Mouse (Mus musculus) intestine, postnatal 0 days (tissue): ENCODE data around the gene Hs3st6. TPM values are rescaled to one million over a fixed set of nuclear protein-coding genes. Genes with fewer than 3 reads are reported as not detected.

Experiments
- ATAC-seq: fragments of 200-750 bp; cut with Nextera tagmentation; 2 replicates; pipeline ENCODE4 v1.8.0; 2017; ENCODE audit warnings: mild to moderate bottlenecking, moderate TSS enrichment, moderate library complexity
- H3K27ac ChIP-seq: fragments of 300-500 bp; sonication (generic); 2 replicates; pipeline ENCODE4 v1.5.1; 2014; ENCODE audit warnings: mild to moderate bottlenecking, low read depth, low read length, moderate library complexity
- H3K27me3 ChIP-seq: fragments of 300-500 bp; sonication (generic); replicated peaks from 2 replicates; pipeline ENCODE4 v1.6.1; 2014; ENCODE audit warnings: low read length, mixed read lengths; ENCODE audit not compliant: control insufficient read depth, insufficient read depth
- H3K36me3 ChIP-seq: fragments of 300-500 bp; sonication (generic); 2 replicates; pipeline ENCODE4 v1.6.1; 2014; ENCODE audit warnings: mild to moderate bottlenecking, moderate library complexity; ENCODE audit not compliant: control insufficient read depth, insufficient read depth
- H3K4me1 ChIP-seq: fragments of 300-500 bp; sonication (generic); replicated peaks from 2 replicates; pipeline ENCODE4 v1.6.1; 2014; ENCODE audit warnings: antibody characterized with exemption, low read length, mixed read lengths; ENCODE audit not compliant: control insufficient read depth, insufficient read depth
- H3K4me2 ChIP-seq: fragments of 300-500 bp; sonication (generic); replicated peaks from 2 replicates; pipeline ENCODE4 v1.6.1; 2014; ENCODE audit warnings: low read depth, mild to moderate bottlenecking, moderate library complexity
- H3K4me3 ChIP-seq: fragments of 300-500 bp; sonication (generic); 2 replicates; pipeline ENCODE4 v1.5.1; 2014; ENCODE audit warnings: low read depth, low read length
- H3K9ac ChIP-seq: fragments of 300-500 bp; sonication (generic); 2 replicates; pipeline ENCODE4 v1.6.1; 2014; ENCODE audit warnings: mild to moderate bottlenecking, low read depth, low read length
- H3K9me3 ChIP-seq: fragments of 300-500 bp; sonication (generic); 2 replicates; pipeline ENCODE4 v1.6.1; 2016; ENCODE audit warnings: mixed run types; ENCODE audit not compliant: control insufficient read depth
- CTCF ChIP-seq: sonication (generic); IDR thresholded peaks from 2 replicates; pipeline ENCODE4 v1.5.1; 2016; ENCODE audit warnings: low read depth, mild to moderate bottlenecking, control low read depth, antibody characterized with exemption, moderate library complexity
- WGBS: fragments of 180-500 bp; shearing (Covaris S2); extraction: QIAGEN DNeasy Blood & Tissue Kit; methylation state at CpG from one replicate; pipeline ENCODE4 v1.1.7; 2014; 5-methylcytosine and 5-hydroxymethylcytosine counted together
- polyA plus RNA-seq: library from polyadenylated mRNA; unstranded; fragments of >200 nt; fragmentation: Nextera tagmentation; extraction: Ambion mirVana; gene quantifications from 2 replicates; pipeline ENCODE4 v1.2.1, GENCODE M21; 2015

Gene Hs3st6
- polyA plus RNA-seq, 1 experiment from 2014 or later = 0.47 TPM

DNA sequence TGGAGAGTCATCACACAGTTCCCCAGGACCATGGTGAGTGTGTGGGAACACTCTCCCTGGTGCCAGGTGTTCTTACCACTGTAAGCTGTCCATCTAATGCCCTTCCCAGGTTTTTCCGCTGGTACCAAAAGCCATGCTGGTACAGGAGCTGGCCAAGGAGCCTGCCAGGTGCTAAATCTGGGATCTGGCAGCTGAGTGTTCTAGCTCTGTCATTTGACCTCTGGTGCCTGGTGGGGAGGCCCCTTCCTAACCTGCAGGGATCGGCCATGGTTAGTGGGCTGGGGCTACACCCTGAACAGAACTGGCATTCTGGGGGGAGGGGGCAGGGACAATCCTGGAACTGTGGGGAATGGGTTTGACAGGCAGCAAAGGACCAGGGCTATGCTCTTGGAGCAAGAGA is 25.2 kb upstream of the Hs3st6 start, which contains the start of gene Rpl3l:
Gene Rpl3l (plus strand): TSS at position 203 of the 400 bp plus-strand sequence.
- H3K36me3 ChIP-seq = no peaks in the 10 kb centered on the region
- H3K4me3 ChIP-seq = no peak within 1 kb of the TSS
- no peak within 1 kb of the TSS for H3K27ac ChIP-seq
- WGBS = 67% methylated on average over 2 of the region's 2 CpGs
- ATAC-seq = no peak
- 0 out of 2 replicates have a peak, but pooled peaks cover 3% of the 10 kb centered on the region for H3K4me1 ChIP-seq
- no peaks in the 10 kb centered on the region for H3K9me3 ChIP-seq
- TF ChIP-seq CTCF = no peak
- H3K4me2 ChIP-seq = no peak within 1 kb of the TSS
- peaks cover 3% of the 10 kb centered on the region; the same call in 1 of the 2 replicates for H3K27me3 ChIP-seq
- no peak within 1 kb of the TSS for H3K9ac ChIP-seq

DNA sequence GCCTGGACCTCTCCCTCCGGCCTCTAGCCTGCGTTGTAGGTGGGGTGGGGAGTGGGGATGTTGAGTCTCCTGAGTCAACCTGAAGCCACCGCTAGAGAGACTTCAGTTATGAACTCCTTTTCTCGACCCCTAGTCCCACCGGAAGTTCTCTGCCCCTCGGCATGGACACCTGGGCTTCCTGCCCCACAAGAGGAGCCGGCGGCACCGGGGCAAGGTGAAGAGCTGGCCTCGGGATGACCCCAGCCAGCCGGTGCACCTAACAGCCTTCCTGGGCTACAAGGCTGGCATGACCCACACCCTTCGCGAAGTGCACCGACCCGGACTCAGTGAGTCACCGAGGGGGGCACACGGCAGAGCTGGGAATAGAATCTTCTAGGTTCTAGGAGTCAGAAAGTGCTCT is 24.6 kb upstream of the Hs3st6 start:
- Histone ChIP-seq H3K36me3 (no peaks in the 10 kb centered on the region), H3K4me3 (no peak overlapping the region), H3K27me3 (peaks cover 3% of the 10 kb centered on the region; the same call in 1 of the 2 replicates), H3K9me3 (no peaks in the 10 kb centered on the region), H3K4me1 (0 out of 2 replicates have a peak, but pooled peaks cover under 1% of the 10 kb centered on the region), H3K9ac (no peak overlapping the region), H3K27ac (no peak overlapping the region), H3K4me2 (no peak overlapping the region)
- 65% methylated on average over 17 of the region's 17 CpGs for WGBS
- TF ChIP-seq CTCF = no peak
- no peak for ATAC-seq

DNA sequence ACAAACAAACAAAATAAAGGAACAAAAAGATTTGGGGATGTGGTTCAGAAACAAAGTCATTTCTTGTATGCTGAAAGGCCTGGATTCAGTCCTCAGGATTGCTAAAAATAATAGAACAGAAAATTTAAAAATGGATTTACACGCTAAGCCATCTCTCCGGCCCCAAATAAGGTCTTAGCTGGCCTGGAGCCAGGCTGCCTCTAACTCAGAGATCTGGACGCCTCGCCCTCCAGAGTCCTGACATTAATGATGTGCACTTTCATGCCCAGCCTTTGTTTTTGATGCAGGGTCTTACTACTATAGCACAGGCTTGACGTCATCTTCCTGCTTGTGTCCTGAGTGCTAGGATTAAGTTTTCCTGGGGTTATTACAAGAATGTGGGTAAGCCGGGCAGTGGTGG is 23.7 kb upstream of the Hs3st6 start:
- 69% methylated on average over 6 of the region's 6 CpGs for WGBS
- no peak for TF ChIP-seq CTCF
- H3K27me3 ChIP-seq = peaks cover 3% of the 10 kb centered on the region; the same call in 1 of the 2 replicates
- H3K4me1 ChIP-seq = no peaks in the 10 kb centered on the region
- H3K36me3 ChIP-seq = no peaks in the 10 kb centered on the region
- no peaks in the 10 kb centered on the region for H3K9me3 ChIP-seq
- no peak overlapping the region for H3K27ac ChIP-seq
- ATAC-seq = no peak
- H3K9ac ChIP-seq = no peak overlapping the region
- no peak overlapping the region for H3K4me3 ChIP-seq
- no peak overlapping the region for H3K4me2 ChIP-seq

DNA sequence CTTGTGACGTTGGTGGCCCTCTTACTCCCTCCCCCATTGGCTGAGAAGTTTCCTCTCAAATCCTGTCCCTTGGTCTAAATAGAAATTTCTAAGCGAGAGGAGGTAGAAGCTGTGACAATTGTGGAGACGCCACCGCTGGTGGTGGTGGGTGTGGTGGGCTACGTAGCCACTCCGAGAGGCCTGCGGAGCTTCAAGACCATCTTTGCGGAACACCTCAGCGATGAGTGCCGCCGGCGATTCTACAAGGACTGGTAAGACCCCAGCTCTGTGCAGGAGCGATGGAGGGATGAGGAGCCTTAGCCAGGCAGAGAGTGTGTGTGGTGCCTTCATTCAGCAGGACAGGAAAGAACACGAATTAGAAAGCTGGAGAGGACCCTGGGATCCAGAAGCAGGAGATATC is 22.0 kb upstream of the Hs3st6 start:
- Histone ChIP-seq H3K27ac (no peak overlapping the region), H3K36me3 (no peaks in the 10 kb centered on the region), H3K4me2 (no peak overlapping the region), H3K4me3 (no peak overlapping the region), H3K4me1 (no peaks in the 10 kb centered on the region), H3K27me3 (peaks cover 3% of the 10 kb centered on the region; the same call in 1 of the 2 replicates), H3K9ac (no peak overlapping the region), H3K9me3 (no peaks in the 10 kb centered on the region)
- TF ChIP-seq CTCF = no peak
- no peak for ATAC-seq
- WGBS = 83% methylated on average over 14 of the region's 14 CpGs

DNA sequence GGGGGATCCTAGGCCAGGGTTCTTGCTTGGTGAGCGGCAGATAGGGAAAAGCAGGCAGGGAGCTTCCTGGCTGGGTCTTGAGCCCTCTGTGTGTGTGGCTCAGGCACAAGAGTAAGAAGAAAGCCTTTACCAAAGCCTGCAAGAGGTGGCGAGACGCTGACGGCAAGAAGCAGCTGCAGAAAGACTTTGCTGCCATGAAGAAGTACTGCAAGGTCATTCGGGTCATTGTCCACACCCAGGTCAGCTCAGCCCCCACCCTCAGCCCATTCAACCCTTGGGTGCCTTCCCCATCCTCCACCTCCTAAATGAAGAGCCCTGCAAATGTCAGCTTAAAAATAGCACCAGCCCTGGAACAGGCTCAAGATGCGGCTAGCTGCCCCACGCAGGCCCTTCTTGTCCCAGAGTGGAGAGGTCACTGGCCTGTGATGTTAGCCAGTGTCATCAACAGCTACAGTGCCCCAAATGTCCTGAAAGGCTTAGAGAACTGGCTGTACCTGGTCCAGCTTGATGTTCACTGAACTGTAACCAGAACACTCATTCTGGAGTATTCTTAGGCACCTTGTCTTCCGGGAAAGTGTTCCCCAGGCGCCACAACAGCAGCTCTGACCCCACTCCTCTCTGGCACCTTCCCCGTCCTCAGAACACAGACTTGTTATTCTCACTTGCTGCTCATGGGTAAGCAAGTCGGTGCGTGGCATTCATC is 20.4 kb upstream of the Hs3st6 start:
- Histone ChIP-seq H3K9me3 (no peaks in the 10 kb centered on the region), H3K36me3 (no peaks in the 10 kb centered on the region), H3K27me3 (peaks cover 3% of the 10 kb centered on the region; the same call in 1 of the 2 replicates), H3K4me1 (0 out of 2 replicates have a peak, but pooled peaks cover 1% of the 10 kb centered on the region), H3K4me2 (no peak overlapping the region), H3K27ac (no peak overlapping the region), H3K9ac (no peak overlapping the region), H3K4me3 (no peak overlapping the region)
- no peak for ATAC-seq
- no peak for TF ChIP-seq CTCF
- WGBS = 84% methylated on average over 12 of the region's 12 CpGs

DNA sequence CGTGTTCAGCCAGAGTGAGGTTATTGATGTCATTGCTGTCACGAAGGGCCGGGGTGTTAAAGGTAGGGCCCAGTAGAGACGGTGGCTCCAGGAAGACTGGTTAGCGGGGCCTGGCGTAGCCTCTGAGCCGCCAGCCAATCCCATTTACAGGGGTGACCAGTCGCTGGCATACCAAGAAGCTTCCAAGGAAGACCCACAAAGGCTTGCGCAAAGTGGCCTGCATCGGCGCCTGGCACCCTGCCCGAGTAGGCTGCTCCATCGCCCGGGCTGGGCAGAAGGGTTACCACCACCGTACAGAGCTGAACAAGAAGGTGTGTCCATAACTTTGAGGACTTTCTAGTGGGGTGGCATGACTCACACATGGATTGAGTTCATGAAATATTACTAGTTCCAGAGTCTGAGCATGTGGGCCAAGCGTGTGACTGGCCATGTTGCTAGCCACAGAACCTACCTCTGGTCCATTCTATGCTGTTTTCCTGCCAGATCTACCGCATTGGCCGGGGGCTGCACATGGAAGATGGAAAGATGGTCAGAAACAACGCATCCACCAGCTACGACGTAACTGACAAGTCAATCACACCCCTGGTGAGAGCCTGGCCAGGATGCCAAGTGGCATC is 19.2 kb upstream of the Hs3st6 start:
- no peak overlapping the region for H3K4me2 ChIP-seq
- no peak overlapping the region for H3K4me3 ChIP-seq
- WGBS = 90% methylated on average over 21 of the region's 21 CpGs
- H3K36me3 ChIP-seq = no peaks in the 10 kb centered on the region
- 0 out of 2 replicates have a peak, but pooled peaks cover 7% of the 10 kb centered on the region for H3K4me1 ChIP-seq
- ATAC-seq = no peak
- no peak overlapping the region for H3K27ac ChIP-seq
- H3K27me3 ChIP-seq = no peaks in the 10 kb centered on the region
- H3K9ac ChIP-seq = no peak overlapping the region
- TF ChIP-seq CTCF = no peak
- H3K9me3 ChIP-seq = no peaks in the 10 kb centered on the region
